23 mouse cellular contexts compared by ENCODE assay signal in the genomic region with DNA sequence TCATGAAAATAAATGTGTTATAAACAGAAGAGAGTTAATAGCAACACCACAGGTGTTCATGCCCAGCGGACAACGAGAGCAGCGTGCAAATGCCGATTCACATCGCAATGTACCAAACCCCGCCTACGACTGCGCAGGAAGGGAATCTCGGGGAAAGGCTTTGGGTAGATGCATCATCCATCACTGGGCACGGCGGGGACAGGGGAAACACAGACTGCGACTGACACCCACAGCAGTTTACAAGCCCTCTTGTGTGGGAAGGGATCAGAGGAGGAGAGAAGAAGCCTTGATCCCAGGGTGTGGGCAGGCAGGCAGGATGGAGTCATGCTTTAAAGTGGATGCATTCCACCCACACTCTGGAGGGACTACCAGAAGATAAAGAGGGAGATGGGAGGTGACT.
A peak's percentile ranks its signal among the peaks of the same experiment; 100 is the strongest.
DNase-seq lines count a peak whose midpoint lies in the region; TF ChIP-seq lines count a peak whose summit lies in the region.
"Had no signal": no experiment of that assay in that cellular context is flagged by ENCODE, and none has a peak within 500 bp of the region (broad histone marks: within the 10 kb centered on the region; RNA-seq: fewer than 3 reads in every experiment).

No protein-coding gene starts in this region.

- DNase-seq in layer of hippocampus, adult 2 months (ENCODE audit: low spot score in 2 of 2) = peak; percentile 28 to 31
- no peak for DNase-seq in layer of hippocampus, postnatal 14 days (ENCODE audit: low spot score in 2 of 2)
- peak; percentile 77 for DNase-seq in brain, adult 2 months (ENCODE audit: low read depth, low spot score)
- DNase-seq in frontal cortex, postnatal 36 days (ENCODE audit: low spot score in 2 of 2) = peak; percentile 45 to 64
- peak; percentile 69 to 79 for DNase-seq in right cerebral cortex, adult 2 months (ENCODE audit: low spot score in 2 of 2)
- no peak for DNase-seq in kidney, postnatal 14 days
- DNase-seq in gastrocnemius, postnatal 10 days = no peak
- DNase-seq: adrenal gland, adult 2 months; B cell, adult 2 months; cerebellum, adult 11-12 months; cerebellum, postnatal 14 days; gastrocnemius, postnatal 14 days; heart, adult 11 months; heart, postnatal 10 days; kidney, adult 11 months; lung, embryonic 14.5 days; thymus, adult 2 months; thymus, postnatal 4 days had no signal

- no peak overlapping the region for H3K27ac ChIP-seq in layer of hippocampus, adult 2 months
- H3K27ac ChIP-seq: forebrain, embryonic 10.5 days; hindbrain, embryonic 10.5 days; liver, embryonic 14.5 days; midbrain, embryonic 13.5 days had no signal

- no peak overlapping the region for H3K4me3 ChIP-seq in layer of hippocampus, adult 2 months
- H3K4me3 ChIP-seq: forebrain, embryonic 10.5 days; heart, embryonic 12.5 days; hindbrain, embryonic 10.5 days; midbrain, embryonic 13.5 days had no signal

- no peak for TF ChIP-seq CTCF in layer of hippocampus, adult 2 months (conservative IDR thresholded peaks at IDR 0.05)

Comparison
In these comparisons a context has a peak if more than half of its experiments do, and no peak if none do; other contexts are left out.
1. DNase-seq: peak in layer of hippocampus, adult 2 months (2 of 2), brain, adult 2 months (single experiment), frontal cortex, postnatal 36 days (2 of 2) and right cerebral cortex, adult 2 months (2 of 2); none in layer of hippocampus, postnatal 14 days (0 of 2), kidney, postnatal 14 days (single experiment) and gastrocnemius, postnatal 10 days (single experiment).